Mouse (Mus musculus) liver, postnatal 0 days (tissue): ENCODE results near the gene Abi3. TPM values are rescaled to one million over a fixed set of nuclear protein-coding genes. Genes with fewer than 3 reads are reported as not detected.

ENCODE experiments used
- ATAC-seq: fragments of 200-750 bp; cut with Nextera tagmentation; 2 replicates; pipeline ENCODE4 v1.8.0; 2017; ENCODE audit warnings: mild to moderate bottlenecking, moderate library complexity
- DNase-seq: peaks from one replicate; pipeline ENCODE4 v3.0.0-alpha.2; 2016
- H3K27ac ChIP-seq: fragments of 300-500 bp; sonication (generic); 2 replicates; pipeline ENCODE4 v1.5.1; 2014; ENCODE audit warnings: antibody characterized with exemption, moderate library complexity, mild to moderate bottlenecking, low read depth
- H3K27me3 ChIP-seq: fragments of 300-500 bp; sonication (generic); 2 replicates; pipeline ENCODE4 v1.6.1; 2014; ENCODE audit warnings: low read length, control low read depth, mixed read lengths; ENCODE audit not compliant: insufficient read depth
- H3K36me3 ChIP-seq: fragments of 300-500 bp; sonication (generic); replicated peaks from 2 replicates; pipeline ENCODE4 v1.6.1; 2014; ENCODE audit warnings: mild to moderate bottlenecking, control low read depth, low read length, moderate library complexity, mixed read lengths; ENCODE audit not compliant: insufficient read depth
- H3K4me1 ChIP-seq: fragments of 300-500 bp; sonication (generic); 2 replicates; pipeline ENCODE4 v1.6.1; 2014; ENCODE audit warnings: antibody characterized with exemption, mild to moderate bottlenecking, control low read depth; ENCODE audit not compliant: insufficient read depth
- H3K4me2 ChIP-seq: fragments of 300-500 bp; sonication (generic); 2 replicates; pipeline ENCODE4 v1.6.1; 2014; ENCODE audit warnings: low read depth, mild to moderate bottlenecking, low read length, moderate library complexity, mixed read lengths
- H3K4me3 ChIP-seq: fragments of 300-500 bp; sonication (generic); 2 replicates; pipeline ENCODE4 v1.5.1; 2014; ENCODE audit warnings: low read depth, low read length
- H3K9ac ChIP-seq: fragments of 300-500 bp; sonication (generic); replicated peaks from 2 replicates; pipeline ENCODE4 v1.6.1; 2014; ENCODE audit warnings: mild to moderate bottlenecking, moderate library complexity
- H3K9me3 ChIP-seq: fragments of 300-500 bp; sonication (generic); 2 replicates; pipeline ENCODE4 v1.6.1; 2016; ENCODE audit warnings: mild to moderate bottlenecking, control low read depth, low read length, mixed read lengths
- CTCF ChIP-seq: sonication (generic); IDR thresholded peaks from 2 replicates; pipeline ENCODE4 v1.5.1; 2016; ENCODE audit warnings: antibody characterized with exemption, low read depth
- EP300 ChIP-seq: IDR thresholded peaks from 2 replicates; pipeline ENCODE4 v1.6.1; 2016; ENCODE audit warnings: antibody characterized with exemption, low read depth, mild to moderate bottlenecking
- WGBS: fragments of 180-500 bp; shearing (Covaris S2); extraction: QIAGEN DNeasy Blood & Tissue Kit; methylation state at CpG from one replicate; pipeline ENCODE4 v1.1.7; 2014; ENCODE audit not compliant: insufficient replicate concordance; 5-methylcytosine and 5-hydroxymethylcytosine counted together
- polyA plus RNA-seq: library from polyadenylated mRNA; unstranded; fragments of >200 nt; fragmentation: Nextera tagmentation; extraction: Ambion mirVana; gene quantifications from 2 replicates; pipeline ENCODE4 v1.2.1, GENCODE M21; 2015

The Abi3 gene
- polyA plus RNA-seq, 1 experiment from 2014 or later = 9.8 TPM

- Histone ChIP-seq H3K4me1 (peaks cover 32% of the 10 kb centered on the region), H3K9ac (peak overlapping the region; percentile 68)
- ATAC-seq = no peak
Measured at GRCm38 (mm10) chr11:95807884-95808283, 34.4 kb downstream of the Abi3 start.

GRCm38 (mm10) chr11:95805527-95805926 lies 36.7 kb downstream of the Abi3 start:
- WGBS = 17% methylated on average over 3 of the region's 3 CpGs
- ATAC-seq (peak; percentile 34), DNase-seq (peak; percentile 64)
- no peak overlapping the region for H3K4me3 ChIP-seq
- H3K4me2 ChIP-seq = peak overlapping the region; percentile 36
- H3K9me3 ChIP-seq = no peaks in the 10 kb centered on the region
- peak overlapping the region; percentile 85 for H3K27ac ChIP-seq
- peaks cover 38% of the 10 kb centered on the region for H3K4me1 ChIP-seq
- TF ChIP-seq EP300 (0 out of 2 replicates have a peak, but pooled peaks have one; percentile 15), CTCF (no peak)
- H3K9ac ChIP-seq = peak overlapping the region; percentile 41
- H3K27me3 ChIP-seq = no peaks in the 10 kb centered on the region
- no peaks in the 10 kb centered on the region for H3K36me3 ChIP-seq

More at GRCm38 (mm10) chr11:95807884-95808283, 34.4 kb downstream of the Abi3 start:
- no peak for DNase-seq
- 88% methylated on average over 5 of the region's 5 CpGs for WGBS
- Histone ChIP-seq H3K27ac (peak overlapping the region; percentile 97), H3K36me3 (no peaks in the 10 kb centered on the region), H3K9me3 (no peaks in the 10 kb centered on the region), H3K27me3 (no peaks in the 10 kb centered on the region), H3K4me3 (peak overlapping the region; percentile 25; the same call in 1 of the 2 replicates), H3K4me2 (peak overlapping the region; percentile 66)
- no peak for TF ChIP-seq EP300
- TF ChIP-seq CTCF = no peak

DNA sequence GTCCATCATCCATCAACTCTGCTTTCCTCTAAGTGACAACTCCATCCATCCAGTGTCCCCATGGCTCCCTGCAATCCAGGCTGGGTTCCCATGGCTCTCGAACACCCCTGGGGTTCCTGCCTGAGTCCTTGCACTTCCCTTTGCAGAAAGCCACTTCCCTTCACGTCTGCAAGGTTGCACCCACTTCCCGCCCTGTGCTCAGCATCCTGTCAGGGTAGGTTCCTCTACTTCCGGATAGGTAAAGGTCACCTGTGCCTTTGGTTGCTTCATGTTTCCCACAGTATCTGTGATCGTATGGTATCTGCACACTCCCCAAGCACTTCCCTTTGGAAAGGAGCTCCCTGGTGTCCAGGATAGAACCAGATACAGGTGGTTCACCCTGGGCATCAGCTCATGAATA lies 37.3 kb downstream of the Abi3 start:
- TF ChIP-seq CTCF (no peak), EP300 (no peak)
- ATAC-seq (no peak), DNase-seq (peak; percentile 40)
- Histone ChIP-seq H3K27me3 (no peaks in the 10 kb centered on the region), H3K4me1 (peaks cover 39% of the 10 kb centered on the region), H3K9ac (peak overlapping the region; percentile 41; the same call in 1 of the 2 replicates), H3K9me3 (no peaks in the 10 kb centered on the region), H3K4me2 (peak overlapping the region; percentile 36; the same call in 1 of the 2 replicates), H3K4me3 (no peak overlapping the region), H3K36me3 (no peaks in the 10 kb centered on the region), H3K27ac (peak overlapping the region; percentile 85)
- 42% methylated on average over 5 of the region's 5 CpGs for WGBS

DNA sequence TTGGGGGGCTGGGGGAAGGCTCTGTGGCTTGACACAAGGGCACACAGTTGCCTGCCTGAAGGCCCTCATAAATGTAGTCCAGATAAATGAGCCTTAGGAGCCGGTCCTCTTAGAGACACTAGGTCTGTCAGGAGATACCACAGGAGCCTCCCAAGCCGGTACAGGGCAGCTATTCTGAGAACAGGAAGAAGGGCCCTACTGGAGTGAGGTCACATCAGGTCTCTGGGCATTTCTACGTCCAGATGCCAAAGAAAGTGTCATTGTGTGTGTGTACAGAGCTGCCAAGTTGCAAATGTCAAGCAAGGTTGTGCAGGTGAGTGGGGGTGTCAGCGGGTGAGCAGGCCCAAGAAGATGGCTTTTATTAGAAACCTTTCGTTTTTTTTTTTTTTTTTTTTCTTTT lies 46.7 kb downstream of the Abi3 start:
- Histone ChIP-seq H3K27me3 (peaks cover 26% of the 10 kb centered on the region), H3K9me3 (no peaks in the 10 kb centered on the region), H3K4me1 (peaks cover 14% of the 10 kb centered on the region), H3K36me3 (no peaks in the 10 kb centered on the region), H3K4me3 (no peak overlapping the region), H3K9ac (no peak overlapping the region), H3K27ac (no peak overlapping the region), H3K4me2 (no peak overlapping the region)
- ATAC-seq = no peak
- no peak for DNase-seq
- WGBS = 54% methylated on average over 5 of the region's 5 CpGs
- TF ChIP-seq EP300 (no peak), CTCF (no peak)

DNA sequence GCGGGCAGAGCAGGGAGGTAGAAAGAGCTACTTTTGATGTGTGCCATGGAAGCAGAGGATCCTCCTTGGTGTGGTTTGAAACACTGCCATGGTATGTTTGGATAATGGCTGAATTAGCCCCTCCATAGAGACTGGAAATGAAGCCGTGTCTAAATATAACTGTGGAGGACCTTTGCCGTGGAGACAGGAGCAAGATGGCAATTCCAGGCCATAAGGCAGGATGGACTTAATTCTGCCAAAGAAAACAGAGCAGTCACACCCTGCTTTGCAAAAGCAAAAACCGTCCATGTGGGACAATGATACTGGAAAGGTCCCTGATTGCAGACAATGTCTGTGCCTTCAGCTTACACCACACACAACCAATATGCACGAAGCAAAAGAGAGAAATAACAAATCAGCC lies 48.1 kb downstream of the Abi3 start:
- Histone ChIP-seq H3K4me3 (no peak overlapping the region), H3K27ac (no peak overlapping the region), H3K4me2 (no peak overlapping the region), H3K9me3 (no peaks in the 10 kb centered on the region), H3K9ac (no peak overlapping the region), H3K27me3 (peaks cover 26% of the 10 kb centered on the region), H3K4me1 (peaks cover 8% of the 10 kb centered on the region), H3K36me3 (no peaks in the 10 kb centered on the region)
- ATAC-seq (no peak), DNase-seq (no peak)
- WGBS = 73% methylated on average over 5 of the region's 5 CpGs
- TF ChIP-seq EP300 (no peak), CTCF (no peak)

DNA sequence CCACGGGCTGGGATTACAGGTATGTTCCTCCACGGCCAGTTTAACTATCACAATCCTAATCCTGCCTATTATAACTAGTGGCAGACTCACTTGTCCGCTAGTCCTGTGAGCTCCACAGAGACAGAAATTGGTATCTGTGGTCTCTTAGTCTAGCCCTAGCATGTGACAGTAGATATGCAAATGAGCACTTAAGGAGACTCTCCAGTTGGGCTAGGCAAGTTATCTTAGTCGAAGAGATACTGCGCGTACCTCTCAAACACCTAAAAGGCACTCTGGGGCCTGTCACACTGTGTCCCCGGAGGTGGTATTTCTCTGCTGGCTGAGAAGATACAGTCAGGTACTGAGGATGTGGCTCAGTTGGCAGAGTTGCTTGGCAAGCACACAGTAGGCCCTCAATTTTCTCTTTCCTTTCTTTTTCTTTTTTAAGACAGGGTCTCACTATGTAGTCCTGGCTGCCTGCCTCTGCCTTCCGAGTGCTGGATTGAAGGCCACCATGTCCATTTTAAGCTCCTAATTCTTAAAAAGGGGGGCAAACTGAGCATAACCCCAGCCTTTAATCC lies 49.2 kb downstream of the Abi3 start:
- H3K9me3 ChIP-seq = no peaks in the 10 kb centered on the region
- ATAC-seq (peak; percentile 62), DNase-seq (no peak)
- H3K27me3 ChIP-seq = peaks cover 21% of the 10 kb centered on the region
- 0 out of 2 replicates have a peak, but pooled peaks have one; percentile 20 for TF ChIP-seq EP300
- TF ChIP-seq CTCF = no peak
- no peak overlapping the region for H3K4me3 ChIP-seq
- peaks cover 8% of the 10 kb centered on the region for H3K4me1 ChIP-seq
- 60% methylated on average over 8 of the region's 8 CpGs for WGBS
- 0 out of 2 replicates have a peak overlapping the region, but pooled peaks have one; percentile 4 for H3K27ac ChIP-seq
- H3K4me2 ChIP-seq = peak overlapping the region; percentile 33; the same call in 1 of the 2 replicates
- no peaks in the 10 kb centered on the region for H3K36me3 ChIP-seq
- H3K9ac ChIP-seq = peak overlapping the region; percentile 26; the same call in 1 of the 2 replicates
